Mouse (Mus musculus) cortical plate, adult 2 months (tissue): ENCODE measurements around the gene Slc2a13. TPM values are rescaled to one million over a fixed set of nuclear protein-coding genes. Genes with fewer than 3 reads are reported as not detected.
A peak's percentile ranks its signal among the peaks of the same experiment; 100 is the strongest.

ENCODE experiments used
- H3K27ac ChIP-seq: fragments of 200-500 bp; 2 replicates; pipeline ENCODE4 v1.5.1; 2012; ENCODE audit warnings: low read length, control low read depth, inconsistent platforms; ENCODE audit not compliant: insufficient read depth
- H3K4me1 ChIP-seq: fragments of 200-500 bp; 2 replicates; pipeline ENCODE4 v1.6.1; 2011; ENCODE audit warnings: low read length; ENCODE audit not compliant: control insufficient read depth, insufficient read depth
- H3K4me3 ChIP-seq: fragments of 200-500 bp; 2 replicates; pipeline ENCODE4 v1.5.1; 2011; ENCODE audit warnings: mild to moderate bottlenecking, low read length, control low read depth; ENCODE audit not compliant: insufficient read depth
- CTCF ChIP-seq: fragments of 200-500 bp; IDR thresholded peaks from 2 replicates; pipeline ENCODE4 v1.5.1; 2011; ENCODE audit warnings: mild to moderate bottlenecking, control low read depth, low read length; ENCODE audit not compliant: insufficient read depth; ENCODE audit errors: extremely low read depth
- POLR2A ChIP-seq: fragments of 200-500 bp; IDR thresholded peaks from 2 replicates; pipeline ENCODE4 v1.6.1; 2011; ENCODE audit warnings: mild to moderate bottlenecking, low read length, control low read depth; ENCODE audit not compliant: insufficient read depth; ENCODE audit errors: extremely low read depth
- polyA plus RNA-seq: library from polyadenylated mRNA; depleted of rRNA; stranded (reverse); fragments of >200 nt; gene quantifications from 2 replicates; pipeline ENCODE4 v1.2.3, GENCODE M21; 2012

The Slc2a13 gene
- polyA plus RNA-seq, 1 experiment, result 42.7 TPM

GRCm38 (mm10) chr15:91372464-91373202 is 200.4 kb downstream of the Slc2a13 start:
- Histone ChIP-seq H3K4me1 (peaks cover 12% of the 10 kb centered on the region; the same call in 1 of the 2 replicates), H3K27ac (no peak overlapping the region), H3K4me3 (no peak overlapping the region)
- no peak for TF ChIP-seq POLR2A
- no peak for TF ChIP-seq CTCF

GRCm38 (mm10) chr15:91371859-91372394 is 201.1 kb downstream of the Slc2a13 start:
- no peak overlapping the region for H3K27ac ChIP-seq
- peaks cover 9% of the 10 kb centered on the region; the same call in 1 of the 2 replicates for H3K4me1 ChIP-seq
- TF ChIP-seq CTCF, result no peak
- no peak for TF ChIP-seq POLR2A

GRCm38 (mm10) chr15:91369736-91370449 is 203.2 kb downstream of the Slc2a13 start:
- no peak for TF ChIP-seq CTCF
- H3K4me1 ChIP-seq, result peaks cover 8% of the 10 kb centered on the region; the same call in 1 of the 2 replicates
- no peak overlapping the region for H3K27ac ChIP-seq
- no peak overlapping the region for H3K4me3 ChIP-seq

More at GRCm38 (mm10) chr15:91371859-91372394, 201.1 kb downstream of the Slc2a13 start:
- no peak overlapping the region for H3K4me3 ChIP-seq

GRCm38 (mm10) chr15:91360495-91360894 is 212.6 kb downstream of the Slc2a13 start:
- no peak overlapping the region for H3K4me3 ChIP-seq
- no peak overlapping the region for H3K27ac ChIP-seq
- no peaks in the 10 kb centered on the region for H3K4me1 ChIP-seq
- TF ChIP-seq POLR2A (no peak), CTCF (no peak)

- TF ChIP-seq CTCF, result no peak
- TF ChIP-seq POLR2A, result no peak
- H3K27ac ChIP-seq, result no peak overlapping the region
- H3K4me1 ChIP-seq, result no peaks in the 10 kb centered on the region; the same call in 1 of the 2 replicates
- H3K4me3 ChIP-seq, result no peak overlapping the region
These were observed 222.1 kb downstream of the Slc2a13 start for GRCm38 (mm10) chr15:91351006-91351405.

- TF ChIP-seq POLR2A, result no peak
- no peak; the same call in 1 of the 2 replicates for TF ChIP-seq CTCF
- no peak overlapping the region for H3K27ac ChIP-seq
- H3K4me3 ChIP-seq, result no peak overlapping the region
- 0 out of 2 replicates have a peak, but pooled peaks cover 1% of the 10 kb centered on the region for H3K4me1 ChIP-seq
These were observed 234.7 kb downstream of the Slc2a13 start for GRCm38 (mm10) chr15:91338350-91338749.

GRCm38 (mm10) chr15:91334416-91334900 is 238.6 kb downstream of the Slc2a13 start:
- Histone ChIP-seq H3K4me1 (0 out of 2 replicates have a peak, but pooled peaks cover 1% of the 10 kb centered on the region), H3K4me3 (no peak overlapping the region), H3K27ac (no peak overlapping the region)
- TF ChIP-seq CTCF (no peak), POLR2A (no peak)

- no peak overlapping the region for H3K27ac ChIP-seq
- H3K4me3 ChIP-seq, result no peak overlapping the region
- TF ChIP-seq CTCF (no peak), POLR2A (no peak)
- peaks cover 5% of the 10 kb centered on the region for H3K4me1 ChIP-seq
These were observed 245.3 kb downstream of the Slc2a13 start for GRCm38 (mm10) chr15:91327748-91328147.

GRCm38 (mm10) chr15:91327023-91327422 is 246.0 kb downstream of the Slc2a13 start:
- no peak overlapping the region for H3K4me3 ChIP-seq
- no peak for TF ChIP-seq CTCF
- no peak for TF ChIP-seq POLR2A
- H3K27ac ChIP-seq, result peak overlapping the region; percentile 63; the same call in 1 of the 2 replicates
- peaks cover 5% of the 10 kb centered on the region for H3K4me1 ChIP-seq
